Mouse (Mus musculus) liver (tissue): Measurements from ENCODE around the gene Mcur1.

ENCODE experiments used
- DNase-seq: peaks from one replicate; pipeline ENCODE4 v3.0.0-alpha.2; 2020; ENCODE audit warnings: mixed read lengths

Mcur1 gene

DNA sequence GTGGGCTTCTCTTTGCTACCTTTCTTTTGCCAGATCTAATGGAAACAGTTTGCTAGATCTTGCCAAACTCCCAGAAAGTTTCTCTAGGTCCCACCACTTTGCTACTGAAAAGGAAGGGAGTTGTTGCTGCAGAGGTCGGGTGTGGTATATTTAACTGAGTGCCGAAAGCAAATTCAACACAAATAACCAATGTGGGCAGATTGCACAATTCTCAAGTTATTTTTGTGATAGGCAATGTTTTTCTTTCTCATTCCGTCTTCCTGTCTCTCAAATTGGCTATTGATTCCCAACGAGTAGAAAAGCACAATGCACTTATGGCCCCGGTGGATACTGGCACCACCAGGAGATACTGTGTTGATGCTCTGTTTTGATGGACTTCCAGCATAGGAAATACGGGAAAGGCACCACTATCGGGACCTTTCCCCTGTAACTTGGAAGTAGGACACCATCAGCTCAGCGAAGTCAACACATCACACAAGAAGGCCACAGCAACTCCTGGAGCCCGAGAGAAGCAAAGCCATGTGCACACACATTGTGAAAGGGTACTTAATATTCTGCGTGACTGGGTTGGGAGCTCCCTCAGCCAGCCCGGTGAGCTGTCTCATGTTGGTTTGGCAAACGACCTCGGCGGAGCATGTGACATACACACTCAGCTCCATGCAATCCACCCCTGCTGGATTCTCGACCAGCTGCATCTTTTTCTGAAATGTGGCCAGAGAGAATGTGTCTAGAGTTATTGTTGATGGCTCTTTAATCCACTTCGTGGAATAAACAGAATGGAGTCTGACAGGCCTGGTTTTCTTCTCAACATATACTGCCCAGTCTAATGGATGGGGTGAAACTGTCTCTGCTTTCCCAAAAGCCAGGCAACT, 35.3 kb downstream of the Mcur1 start:
- DNase-seq = peak; percentile 23

DNA sequence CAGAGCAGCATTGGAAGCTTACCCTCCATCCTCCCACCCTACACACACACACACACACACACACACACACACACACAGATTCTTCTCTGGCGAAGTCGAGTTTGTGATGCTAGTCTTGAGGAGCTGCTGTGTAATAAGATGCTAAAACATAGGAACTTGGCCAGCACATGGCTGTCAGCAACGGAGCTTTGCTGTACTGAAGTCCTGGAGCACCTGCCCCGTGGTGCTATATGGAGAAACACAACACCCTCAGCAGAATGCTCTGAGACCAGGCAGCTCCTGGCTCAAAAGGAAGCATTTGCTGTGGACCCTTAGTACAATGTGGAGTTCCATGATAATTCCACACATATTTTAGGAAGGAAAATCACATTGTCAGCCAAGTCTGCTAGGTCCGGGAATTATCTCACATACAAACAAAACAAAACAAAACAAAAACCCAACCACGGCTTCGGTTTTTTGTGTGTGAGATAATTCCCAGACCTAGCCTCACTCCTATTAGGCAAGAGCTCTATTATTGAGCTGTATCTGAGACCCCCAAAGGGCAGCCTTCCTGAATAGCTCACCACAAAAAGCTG, 36.0 kb downstream of the Mcur1 start:
- no peak for DNase-seq

DNA sequence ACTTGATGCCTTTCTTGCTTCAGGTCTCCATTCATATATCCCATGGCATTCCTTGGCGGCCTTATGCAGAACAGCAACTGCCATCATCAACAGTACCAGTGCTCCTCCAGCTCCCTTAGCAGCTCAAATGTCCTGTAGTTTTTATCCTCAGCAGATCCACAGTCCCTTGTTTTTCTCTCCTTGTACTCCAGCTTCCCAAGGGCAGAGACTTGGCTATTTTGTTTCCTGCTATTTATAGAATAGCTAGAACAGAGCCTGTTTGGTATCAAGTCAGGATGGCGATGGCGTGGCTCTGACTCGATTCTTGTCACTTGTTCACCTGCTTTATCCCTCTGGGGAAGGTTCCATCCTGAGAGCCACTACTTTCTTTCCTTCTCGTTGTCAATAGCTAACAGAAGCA, 38.1 kb downstream of the Mcur1 start:
- DNase-seq = no peak

DNA sequence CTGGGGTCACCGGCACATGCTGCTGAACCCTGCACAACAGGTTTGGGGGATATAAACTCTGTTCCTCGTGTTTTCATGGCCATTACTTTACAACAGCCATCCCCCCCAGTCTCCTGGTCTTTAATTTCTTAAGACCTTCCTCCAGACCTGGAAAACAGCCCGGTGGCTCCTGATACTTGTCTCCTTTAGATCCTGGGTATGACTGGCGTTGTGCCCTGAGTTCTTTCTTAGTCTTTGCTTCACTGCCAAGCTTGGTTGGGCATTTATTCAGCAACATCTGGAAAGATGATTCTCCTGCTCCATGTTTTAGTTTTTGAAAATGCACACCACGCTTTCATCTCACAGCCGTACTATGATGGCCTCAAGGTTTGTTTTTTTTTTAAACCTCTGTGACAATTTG, 40.7 kb downstream of the Mcur1 start:
- no peak for DNase-seq

DNA sequence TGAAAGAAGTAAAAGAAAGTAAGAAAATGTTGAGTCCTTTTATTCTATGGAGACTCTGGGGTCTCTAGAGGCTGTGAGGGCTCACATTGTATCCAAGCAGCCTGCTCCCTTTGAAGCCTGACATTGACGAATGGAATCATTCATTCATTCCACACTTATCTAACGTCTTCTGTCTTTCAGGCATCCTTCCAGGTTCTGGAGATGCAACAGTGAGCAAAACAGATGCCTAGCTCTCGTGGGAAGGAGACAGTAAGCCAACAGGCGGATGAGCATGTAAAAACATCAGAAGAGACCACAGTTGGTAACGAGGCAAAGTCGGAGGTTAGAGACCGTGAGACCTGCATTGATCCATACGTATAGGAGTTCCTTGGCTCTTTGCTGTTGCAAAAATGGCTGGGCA, 42.6 kb downstream of the Mcur1 start:
- DNase-seq = no peak

DNA sequence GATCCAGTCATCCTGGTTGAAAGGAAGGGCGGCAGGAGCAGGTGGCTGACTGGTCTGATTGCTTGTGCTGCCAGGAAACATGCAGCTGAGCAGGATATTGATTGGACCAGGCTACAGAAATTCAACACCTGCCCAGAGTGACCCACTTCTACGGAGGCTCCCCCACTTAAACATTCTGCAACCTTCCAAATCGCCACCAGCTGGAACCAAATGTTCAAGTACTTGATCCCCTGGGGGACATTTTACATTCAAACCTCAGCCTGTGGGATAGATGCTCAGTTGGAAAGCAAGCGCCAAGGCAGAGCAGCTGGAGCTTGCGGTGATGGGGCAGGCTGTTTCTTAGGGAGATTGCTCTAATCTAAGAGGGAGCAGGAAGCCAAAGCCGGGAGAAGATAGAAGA, 43.1 kb downstream of the Mcur1 start:
- no peak for DNase-seq

DNA sequence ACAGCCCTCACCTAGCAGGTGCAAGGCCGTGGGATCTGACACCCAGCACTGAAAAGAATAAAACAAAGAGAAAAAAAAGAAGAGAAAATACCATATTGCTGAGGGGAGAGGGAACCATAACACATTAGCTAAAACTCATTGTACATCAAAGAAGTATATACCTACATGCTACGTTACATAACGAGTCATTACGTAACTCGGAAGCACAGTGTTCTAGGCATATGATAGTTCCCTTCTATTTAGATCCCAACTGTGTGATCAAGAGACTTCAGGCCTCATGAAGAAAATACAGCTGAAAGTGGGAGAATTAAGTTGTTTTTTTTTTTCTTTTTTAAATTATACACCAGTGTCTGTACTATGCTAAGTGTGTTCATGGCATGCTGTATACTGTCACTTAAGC, 43.9 kb downstream of the Mcur1 start:
- no peak for DNase-seq

DNA sequence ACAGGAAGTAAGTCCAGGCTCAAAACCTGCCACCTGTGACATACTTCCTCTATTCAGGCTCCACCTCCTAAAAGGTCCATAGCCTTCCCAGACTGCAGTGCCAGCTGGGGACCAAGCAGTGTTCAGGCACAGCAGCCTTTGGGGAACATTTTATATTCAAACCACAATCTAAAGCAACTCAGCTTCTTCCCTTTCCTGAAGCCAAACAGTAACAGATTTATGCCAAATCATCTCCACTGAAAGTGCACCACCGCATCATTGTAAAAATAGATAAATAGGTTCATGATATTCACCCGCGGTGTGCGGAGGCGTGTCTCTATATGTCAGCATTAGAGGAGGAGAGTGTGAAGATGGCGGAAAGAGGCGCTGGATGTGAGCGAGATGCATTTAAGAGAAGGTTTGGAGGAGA, 45.0 kb downstream of the Mcur1 start:
- DNase-seq = no peak

DNA sequence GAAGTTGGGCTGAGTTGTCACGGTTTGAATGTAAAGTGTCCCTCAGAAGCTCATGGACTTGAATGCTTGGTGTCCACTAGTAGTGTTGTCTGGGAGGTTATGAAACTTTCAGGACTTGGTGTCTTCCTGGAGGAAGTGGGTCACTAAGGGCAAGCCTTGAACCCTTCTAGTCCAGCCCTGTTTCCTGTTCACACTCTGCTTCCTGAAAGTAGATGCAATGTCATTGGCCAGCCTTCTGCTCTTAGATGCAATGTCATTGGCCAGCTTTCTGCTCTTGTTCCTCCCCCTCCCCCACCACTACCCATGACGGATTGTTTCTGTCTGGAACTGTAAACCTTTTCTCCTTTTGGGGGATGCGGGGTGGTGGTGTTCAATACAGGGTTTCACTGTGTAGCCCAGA, 47.3 kb downstream of the Mcur1 start:
- DNase-seq = no peak

DNA sequence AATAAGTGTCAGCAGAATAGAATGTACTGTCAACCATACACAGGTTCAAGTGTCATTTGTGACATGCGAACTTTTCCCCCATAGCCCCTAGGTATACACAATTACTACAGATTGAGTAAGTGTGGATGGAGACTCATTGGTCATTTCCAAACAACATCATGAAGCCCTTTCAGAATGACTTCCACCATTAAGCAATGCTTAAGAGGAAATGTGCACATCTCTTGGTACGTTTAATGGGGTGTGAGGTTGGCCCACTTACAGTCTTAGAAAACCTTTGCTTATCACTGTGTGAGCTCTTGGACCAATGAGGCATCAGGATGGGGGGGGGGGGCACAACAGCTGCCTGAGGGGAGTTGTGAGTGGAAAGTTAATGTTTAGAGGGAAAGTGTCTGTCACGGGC, 54.2 kb downstream of the Mcur1 start:
- no peak for DNase-seq

DNA sequence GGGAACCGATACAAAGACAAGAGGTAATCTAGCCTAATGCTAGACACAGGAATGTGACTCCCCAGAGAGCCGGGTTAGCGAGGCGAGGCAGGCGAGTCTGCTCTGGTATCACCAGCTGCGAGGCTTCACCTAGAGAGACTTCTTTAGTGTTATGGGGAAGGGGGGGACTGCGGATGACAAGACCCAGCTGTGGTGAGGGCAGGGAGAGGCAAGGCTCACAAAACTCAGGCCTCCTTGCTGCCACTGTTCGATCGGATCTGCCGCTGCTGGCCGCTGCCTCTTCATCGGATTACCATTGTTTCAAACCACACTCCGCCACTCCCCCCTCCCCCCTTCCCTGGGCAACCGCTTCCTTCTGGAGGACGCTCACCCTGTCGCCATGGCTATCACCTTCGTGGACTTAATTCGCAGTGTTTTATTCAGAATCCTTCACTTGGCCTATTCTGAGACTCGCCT, 56.6 kb downstream of the Mcur1 start:
- DNase-seq = peak; percentile 34

DNA sequence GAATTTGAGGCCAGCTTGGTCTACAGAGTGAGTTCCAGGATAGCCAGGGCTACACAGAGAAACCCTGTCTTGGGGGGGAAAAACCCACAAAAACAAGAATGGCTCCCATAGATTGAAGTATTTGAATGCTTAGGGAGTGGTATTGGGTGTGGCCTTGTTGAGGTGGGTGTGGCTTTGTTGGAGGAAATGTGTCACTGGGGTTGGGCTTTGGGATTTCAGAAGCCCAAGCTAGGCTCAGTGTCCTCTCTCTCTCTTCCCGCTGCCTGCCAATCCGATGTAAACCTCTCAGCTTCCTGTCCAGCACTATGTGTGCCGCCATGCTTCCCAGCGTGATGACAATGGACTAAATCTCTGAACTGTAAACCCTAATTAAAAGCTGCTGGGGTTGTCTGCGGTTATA, 58.4 kb downstream of the Mcur1 start:
- DNase-seq = no peak

DNA sequence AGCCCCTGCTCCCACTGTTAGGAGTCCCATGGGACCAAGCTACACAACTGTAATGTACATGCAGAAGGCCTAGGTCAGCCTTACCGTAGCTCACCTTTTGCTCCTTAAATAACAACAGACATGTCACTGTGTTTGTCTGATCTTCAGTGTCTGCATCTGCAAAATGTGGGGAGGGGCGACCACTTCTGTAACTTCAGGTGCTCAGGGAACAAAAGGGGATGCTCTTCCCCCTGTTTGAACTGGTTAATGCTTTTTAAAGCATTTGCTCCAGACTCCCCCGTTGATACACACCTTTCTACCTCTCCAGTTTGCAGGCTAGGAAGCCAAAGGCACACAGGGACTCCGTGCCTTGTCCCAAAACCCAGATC, 59.5 kb downstream of the Mcur1 start:
- no peak for DNase-seq

DNA sequence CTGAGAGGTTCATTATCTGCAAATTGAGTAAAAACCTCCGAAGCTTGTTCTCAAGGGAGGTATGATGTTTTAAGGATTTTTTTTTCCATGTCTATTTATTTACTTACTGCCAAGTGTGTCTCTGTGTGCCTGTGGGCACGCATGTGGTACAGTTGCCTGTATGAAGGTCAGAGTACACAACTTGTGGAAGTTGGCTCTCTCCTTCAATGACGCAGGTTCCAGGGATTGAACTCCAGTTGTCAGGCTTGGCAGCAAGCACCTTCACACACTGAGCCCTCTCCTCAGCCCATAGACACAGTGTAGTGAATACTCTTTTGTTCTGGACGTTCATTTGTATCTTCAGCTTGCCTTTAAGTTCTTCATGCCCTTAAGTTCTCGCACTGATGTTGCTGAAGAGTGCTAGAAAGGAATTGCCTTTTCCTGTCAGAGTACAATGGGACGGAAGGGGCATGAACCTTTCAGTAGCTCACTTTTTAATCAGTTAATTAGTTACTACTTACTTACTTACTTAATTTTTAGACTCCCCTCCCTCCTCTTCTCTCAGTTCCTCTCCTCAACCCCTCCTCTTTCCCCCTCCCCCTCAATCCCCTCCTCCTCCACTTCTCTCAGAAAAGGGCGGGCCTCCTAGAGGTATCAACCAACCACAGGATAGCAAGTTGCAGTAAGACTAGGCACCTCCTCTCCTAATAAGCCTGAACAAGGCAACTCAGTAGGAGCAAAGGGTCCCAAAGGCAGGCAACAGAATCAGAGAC, 60.1 kb downstream of the Mcur1 start:
- no peak for DNase-seq

DNA sequence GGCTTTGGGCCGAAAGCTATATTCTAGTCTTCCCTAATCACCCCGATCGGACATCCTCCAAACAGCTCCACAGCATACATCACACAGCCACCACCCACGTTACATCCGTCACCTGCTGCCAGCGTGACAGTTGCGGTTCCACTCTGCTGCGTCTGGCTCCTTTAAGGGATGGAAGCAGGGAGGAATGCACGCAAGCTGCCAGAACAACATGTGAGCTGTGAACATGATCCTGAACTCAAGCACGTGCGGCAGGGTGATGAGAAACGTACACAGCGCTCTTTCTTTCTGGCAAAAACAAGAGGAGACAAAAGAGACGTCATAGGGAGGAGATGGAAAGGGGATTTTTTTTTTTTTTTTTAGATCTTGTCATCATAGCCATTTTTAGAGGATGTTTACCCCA, 61.1 kb downstream of the Mcur1 start:
- DNase-seq = no peak

DNA sequence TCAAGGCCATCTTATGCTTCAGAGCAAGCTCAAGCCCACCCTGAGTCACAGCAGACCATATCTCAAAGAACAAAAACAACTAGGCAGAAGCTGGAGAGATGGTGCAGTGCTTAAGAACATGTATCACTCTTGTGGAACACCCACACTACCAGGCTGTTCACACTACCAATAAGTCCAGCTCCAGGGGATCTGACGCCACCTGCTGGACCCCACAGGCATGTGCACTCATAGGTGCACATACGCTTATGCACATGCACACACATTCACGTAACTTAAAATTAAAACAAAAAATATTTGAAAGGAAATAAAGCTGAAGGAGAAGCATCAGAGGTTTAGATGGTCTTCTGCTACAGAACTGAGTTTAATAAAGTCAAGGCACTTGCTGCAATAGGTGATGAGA, 62.2 kb downstream of the Mcur1 start:
- DNase-seq = no peak

DNA sequence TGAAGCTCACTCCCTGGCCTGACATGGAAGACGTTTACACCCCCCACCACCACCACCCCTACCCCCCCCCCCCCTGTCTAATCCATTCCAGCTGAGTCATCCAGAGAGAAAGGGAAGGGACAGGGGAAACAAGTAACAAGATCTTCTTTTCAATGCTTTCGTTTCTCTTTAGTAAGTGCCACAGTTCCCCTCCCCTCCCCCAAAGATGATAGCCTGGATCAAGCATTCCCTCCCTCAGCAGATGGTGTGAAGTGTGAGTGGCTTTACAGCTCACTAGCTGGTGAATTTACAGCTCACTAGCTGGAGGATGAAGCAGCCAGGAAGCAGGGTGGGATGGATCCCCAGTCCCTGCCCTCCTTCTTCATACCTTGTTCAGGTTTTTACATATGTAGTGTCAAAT, 63.3 kb downstream of the Mcur1 start:
- DNase-seq = no peak

DNA sequence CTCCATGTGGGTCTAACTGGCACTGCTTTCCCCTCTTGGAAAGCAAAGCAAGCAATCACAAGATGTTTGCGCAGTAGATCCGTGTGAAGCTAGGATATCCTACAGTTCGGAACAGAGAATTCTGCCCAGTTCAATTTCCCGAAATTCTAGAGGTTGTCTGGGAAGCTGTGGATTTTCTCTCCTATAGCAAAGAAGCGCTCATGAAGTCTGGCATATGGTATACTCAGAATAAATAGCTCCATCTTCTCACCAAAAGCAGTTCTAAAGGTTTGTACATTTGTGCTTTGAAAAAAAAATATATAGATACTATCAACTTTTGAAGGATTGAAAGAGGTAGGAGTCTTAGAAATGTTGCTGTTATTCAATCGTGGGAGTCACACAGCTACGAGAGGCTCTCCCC, 64.3 kb downstream of the Mcur1 start:
- no peak for DNase-seq

DNA sequence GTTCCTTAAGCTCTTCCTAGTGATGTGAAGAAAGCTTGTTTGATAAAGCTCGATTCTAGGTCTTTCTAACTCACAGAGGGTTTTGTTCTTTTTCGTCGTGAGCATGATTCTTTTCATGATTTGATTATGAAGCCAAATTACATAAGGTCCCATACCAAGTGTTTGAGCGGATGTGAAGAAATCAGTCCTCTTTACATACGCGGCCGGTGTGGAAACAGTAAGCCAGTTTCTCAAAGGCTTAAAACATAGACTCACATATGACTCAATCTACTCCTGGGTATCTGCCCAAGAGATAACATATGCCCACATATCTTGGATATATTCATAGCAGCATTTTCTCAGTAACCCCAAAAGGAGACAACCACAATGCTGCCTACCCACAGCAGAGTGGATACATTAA, 66.3 kb downstream of the Mcur1 start:
- DNase-seq = no peak

DNA sequence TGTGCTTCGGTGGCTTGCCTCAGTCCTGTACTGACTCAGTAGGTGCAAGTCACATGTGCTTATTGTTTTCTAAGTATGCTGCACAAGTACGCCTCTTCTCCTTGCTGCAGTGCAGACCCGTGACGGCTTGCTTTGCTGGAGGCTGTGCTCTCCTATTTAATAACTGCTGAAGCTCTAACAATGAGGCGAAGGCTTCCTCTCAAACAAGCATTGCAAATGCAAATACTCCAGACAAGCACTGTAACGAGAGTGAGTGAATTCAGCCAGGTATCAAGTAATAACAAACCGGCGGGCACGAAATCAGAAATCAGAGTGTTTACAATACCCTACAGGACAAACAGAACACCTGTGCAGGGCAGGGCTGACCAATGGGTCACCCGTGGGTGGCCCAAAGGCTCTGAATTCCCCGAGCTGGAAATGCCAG, 66.9 kb downstream of the Mcur1 start:
- DNase-seq = no peak
